Mouse (Mus musculus) kidney, postnatal 4 days (tissue): ENCODE results near the gene Rims3.

Source experiments
- DNase-seq, 2 experiments: peaks; one replicate each; pipeline ENCODE4 v3.0.0; 2021; ENCODE audit warnings: mixed read lengths in 2 of 2

Rims3 gene

GRCm38 (mm10) chr4:120893656-120894401, 39.2 kb downstream of the Rims3 start:
- no peak for DNase-seq

- peak in 1 of 2 experiments; percentile 34 for DNase-seq
Measured at GRCm38 (mm10) chr4:120894584-120894983, 40.0 kb downstream of the Rims3 start.

- DNase-seq: no peak
Measured at GRCm38 (mm10) chr4:120895226-120895625, 40.6 kb downstream of the Rims3 start.

- no peak for DNase-seq
Measured at GRCm38 (mm10) chr4:120895810-120896584, 41.4 kb downstream of the Rims3 start.

DNA sequence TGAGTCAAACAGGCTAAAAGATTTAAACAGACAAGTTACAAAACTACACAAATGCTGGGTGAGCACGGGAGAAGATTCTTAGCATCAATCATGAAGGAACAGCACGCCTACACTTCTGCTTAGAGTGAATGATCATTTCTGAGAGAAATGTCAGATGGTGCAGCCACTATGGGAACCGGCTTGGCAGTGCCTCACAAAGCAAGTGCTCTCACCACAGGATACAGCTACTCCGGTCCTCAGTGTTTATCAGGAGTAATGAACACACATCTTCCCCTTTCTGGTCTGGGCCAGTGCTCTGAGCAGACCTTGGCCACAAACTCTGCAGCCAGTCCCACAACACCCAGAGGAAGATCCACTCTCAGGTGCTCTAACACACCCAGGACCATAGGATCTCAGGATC, 49.9 kb downstream of the Rims3 start:
- DNase-seq: no peak

DNA sequence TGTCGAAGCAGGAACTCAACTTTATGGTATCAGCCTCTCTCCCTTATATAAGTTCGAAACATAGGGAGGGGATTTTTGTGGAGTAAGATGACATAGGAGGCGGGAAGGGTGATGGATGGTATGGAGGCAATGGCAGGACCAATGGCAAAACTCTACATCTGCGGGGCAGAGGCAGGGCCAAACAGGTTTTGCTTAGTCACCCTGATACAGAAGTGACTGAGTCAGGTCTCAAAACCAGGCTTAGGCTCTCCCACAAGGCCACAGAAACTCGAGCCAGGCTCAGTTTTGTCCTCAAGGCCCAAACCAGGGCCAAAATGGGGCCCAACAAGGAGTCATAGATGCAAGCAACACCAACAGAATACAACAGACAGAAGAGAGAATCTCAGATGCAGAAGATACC, 51.0 kb downstream of the Rims3 start:
- DNase-seq: no peak

DNA sequence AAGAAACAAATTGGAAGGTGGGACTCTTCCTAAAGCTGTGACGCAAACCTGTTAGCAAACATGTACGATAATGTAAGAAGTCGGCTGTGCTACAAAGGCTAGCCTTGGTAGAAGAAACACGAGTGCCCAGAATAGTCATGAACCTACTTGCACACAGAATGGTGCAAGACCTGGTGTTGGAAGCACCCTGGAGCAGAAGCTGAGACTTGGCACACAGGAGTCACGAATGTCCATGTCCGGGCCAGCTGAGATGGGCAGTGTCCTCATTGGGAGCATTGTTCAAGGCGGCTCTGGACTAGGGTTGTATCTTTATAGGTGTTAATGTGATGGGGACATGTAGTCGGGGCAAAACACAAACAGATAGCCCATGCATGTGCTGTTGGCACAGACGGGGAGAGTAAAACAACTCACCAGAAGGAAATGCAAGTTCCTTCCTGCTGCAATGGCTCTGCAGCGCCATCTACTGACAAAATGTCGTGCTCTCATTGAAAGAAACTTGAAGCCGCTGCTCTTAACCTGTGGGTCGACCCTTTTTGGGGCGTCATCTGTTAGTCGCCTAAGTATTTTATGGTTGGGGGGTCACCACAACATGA, 55.0 kb downstream of the Rims3 start:
- peak; percentile 76 to 77 for DNase-seq

- DNase-seq: no peak
Measured at GRCm38 (mm10) chr4:120911086-120911485, 56.5 kb downstream of the Rims3 start.

DNA sequence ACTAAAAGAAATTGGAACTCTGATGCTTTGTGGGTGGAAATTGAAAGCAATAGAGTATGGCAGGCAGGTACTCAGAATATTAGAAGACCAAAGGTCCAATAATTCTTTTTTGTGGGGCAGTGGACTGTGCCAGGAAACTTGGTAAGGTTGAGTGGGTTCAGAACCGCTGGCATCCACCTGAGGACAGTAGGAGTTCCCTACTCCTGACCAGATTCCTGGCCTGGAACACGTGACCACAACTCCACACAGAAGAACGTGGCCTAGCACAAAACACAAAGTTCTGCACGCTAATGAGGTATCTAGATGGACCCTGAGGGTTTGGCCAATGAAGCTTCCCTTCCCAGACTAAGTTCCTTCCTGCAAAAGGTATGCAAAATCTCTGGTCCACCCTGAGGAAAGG, 58.2 kb downstream of the Rims3 start:
- no peak for DNase-seq

DNA sequence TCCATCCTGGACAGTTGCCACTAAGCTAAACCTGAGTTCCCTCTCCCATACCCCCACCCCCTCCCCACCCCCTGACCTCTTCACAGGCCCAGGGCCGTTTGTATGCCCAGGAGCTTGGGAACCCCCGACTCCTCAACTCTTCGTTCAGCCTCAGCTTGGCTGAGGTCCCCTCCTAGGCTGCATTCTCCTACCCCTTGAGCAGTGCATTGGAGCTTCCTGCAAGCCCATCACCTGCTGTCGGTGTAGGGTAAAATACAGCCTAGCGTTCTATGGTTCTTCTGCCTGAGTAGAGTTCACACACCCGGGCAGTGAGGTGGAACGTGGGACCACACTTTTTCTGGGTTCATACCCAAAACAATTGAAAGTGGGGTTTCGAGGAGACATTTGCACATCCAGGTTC, 58.8 kb downstream of the Rims3 start:
- DNase-seq: no peak

DNA sequence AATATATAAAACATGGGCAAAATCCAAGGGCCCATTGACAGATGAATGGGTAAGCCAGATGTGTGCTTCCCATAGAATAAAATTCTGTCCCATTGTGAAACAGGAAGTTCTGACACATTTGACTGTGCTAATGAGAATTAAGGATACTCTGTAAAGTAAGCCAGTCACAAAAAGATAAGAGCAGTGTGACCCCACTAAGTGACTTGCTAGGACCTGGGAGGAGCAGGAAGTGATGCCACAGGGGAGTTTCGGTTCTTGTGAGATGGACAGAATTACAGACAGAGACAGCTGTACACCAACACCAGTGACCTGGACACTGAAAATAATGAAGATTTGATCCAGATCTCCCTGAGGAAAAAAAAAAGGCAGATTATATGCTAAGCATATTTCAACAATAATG, 59.2 kb downstream of the Rims3 start:
- DNase-seq: no peak

DNA sequence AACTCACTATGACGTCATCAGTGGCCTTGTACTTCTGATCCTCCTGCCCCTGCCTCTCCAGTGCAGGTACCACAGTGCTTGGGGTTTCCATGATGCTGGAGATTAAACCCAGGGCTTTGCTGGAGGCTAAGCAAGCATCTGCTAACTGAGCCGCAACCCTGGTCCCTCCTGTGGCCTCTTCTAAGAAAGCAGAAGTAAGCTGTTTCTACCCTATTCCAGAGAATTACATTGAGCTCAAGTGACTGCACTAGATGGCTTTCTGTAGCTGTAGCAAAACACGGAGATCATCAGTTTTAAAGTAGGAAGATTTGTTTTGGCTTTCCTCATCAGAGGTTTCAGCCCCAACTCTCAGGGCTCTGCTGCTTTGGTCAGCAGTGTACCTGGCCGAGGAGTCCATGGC, 59.9 kb downstream of the Rims3 start:
- no peak for DNase-seq

- DNase-seq: no peak
Measured at GRCm38 (mm10) chr4:120921461-120921860, 66.8 kb downstream of the Rims3 start.

DNA sequence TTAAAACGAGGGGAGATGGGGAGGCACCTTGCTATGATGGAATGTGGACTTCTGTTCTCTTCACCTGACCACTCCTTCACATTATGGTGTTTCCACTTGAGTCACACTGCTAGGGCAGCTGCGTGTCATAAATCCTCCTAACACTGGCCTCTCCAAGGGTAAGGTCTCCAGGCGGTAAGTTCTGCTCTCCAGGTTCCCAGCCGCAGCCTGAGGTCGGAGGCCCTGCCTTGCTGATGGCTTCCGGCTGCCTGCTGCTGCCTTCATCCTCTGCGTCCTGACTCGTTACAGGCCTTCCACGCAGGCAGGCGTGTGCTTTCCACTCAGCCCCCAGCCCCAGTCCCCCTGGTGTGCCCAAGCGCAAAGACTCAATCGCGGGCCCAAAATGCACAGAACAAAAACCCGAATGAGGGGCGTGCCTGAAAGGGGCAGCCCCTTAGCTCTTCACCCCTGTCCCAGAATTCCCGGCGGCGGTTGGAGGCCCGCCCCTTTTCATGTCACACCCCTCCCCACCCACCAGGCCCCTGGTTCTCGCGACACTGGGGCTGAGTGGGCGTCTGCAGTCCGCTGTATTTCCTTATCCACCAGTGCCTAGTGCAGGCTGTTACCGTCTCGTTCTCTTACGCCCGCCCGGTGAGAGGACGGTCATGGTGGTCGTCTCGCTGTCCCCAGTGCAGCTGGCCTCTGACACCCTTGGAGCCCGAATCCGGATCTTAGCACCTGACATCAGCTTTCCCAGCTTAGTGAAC, 70.1 kb downstream of the Rims3 start, which contains the start of gene Exo5:
Exo5 (minus strand) TSS at position 464 of the 746 bp plus-strand sequence.
- DNase-seq: peak; percentile 94 to 97

DNA sequence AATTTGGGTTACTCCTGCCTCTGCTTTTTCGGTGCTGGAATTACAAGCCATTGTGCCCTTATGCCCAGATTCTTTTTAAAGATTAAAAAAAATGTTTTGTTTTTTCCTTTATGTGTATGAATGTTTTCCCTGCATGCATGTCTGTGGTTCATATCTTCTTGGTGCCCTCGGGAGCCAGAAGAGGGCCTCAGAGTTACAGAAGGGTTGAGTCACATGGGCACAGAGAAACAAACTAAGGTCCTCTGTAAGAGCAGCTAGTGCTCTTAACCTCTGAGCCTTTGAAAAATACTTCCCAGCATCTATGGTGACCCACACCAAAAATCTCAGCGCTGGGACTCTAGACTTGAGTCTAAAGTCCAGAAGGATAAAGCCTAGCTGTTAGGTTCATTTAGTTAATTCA, 70.8 kb downstream of the Rims3 start:
- peak; percentile 23 to 57 for DNase-seq

DNA sequence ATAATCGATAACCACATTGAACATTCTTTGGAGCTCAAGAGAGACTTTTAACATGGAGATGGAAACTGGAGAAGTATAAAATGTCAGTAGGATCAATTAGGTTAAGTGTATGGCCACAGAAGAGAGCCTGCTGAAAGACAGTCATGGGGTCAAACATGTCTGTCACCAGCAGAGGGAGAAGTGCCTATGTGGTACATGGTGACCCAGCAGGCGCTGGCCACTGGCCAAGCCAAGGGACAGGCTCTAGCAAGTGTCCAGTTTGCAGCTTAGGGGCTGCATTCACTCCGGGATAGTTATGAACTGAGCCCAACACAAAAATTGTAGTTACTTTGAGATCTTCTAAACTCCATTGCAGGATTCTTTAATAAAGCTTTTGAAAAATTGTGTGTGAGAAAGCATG, 74.1 kb downstream of the Rims3 start:
- DNase-seq: peak; percentile 24 to 59

GRCm38 (mm10) chr4:120930736-120931135, 76.1 kb downstream of the Rims3 start:
- DNase-seq: no peak

DNA sequence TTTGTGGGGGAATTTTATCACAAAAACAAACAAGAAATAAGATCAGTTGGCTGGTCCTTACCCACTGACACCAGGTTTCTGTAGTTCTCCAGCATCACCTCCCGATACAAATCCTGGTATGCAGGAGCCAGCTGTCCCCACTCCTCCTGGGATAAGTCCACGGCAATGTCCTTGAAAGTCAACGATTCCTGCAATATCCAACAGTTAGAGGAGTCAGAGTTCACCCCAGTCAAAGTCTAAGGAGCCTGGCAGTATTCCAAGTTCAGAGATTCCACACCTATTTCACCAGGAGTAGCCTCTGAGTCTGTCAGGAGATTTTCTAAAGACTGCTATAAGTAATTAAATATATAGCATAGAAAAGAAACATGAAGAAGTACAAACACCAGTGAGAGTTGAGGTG, 80.4 kb downstream of the Rims3 start:
- DNase-seq: no peak
